Comparison of ENCODE assay signal across 9 mouse cellular contexts in the genomic region with DNA sequence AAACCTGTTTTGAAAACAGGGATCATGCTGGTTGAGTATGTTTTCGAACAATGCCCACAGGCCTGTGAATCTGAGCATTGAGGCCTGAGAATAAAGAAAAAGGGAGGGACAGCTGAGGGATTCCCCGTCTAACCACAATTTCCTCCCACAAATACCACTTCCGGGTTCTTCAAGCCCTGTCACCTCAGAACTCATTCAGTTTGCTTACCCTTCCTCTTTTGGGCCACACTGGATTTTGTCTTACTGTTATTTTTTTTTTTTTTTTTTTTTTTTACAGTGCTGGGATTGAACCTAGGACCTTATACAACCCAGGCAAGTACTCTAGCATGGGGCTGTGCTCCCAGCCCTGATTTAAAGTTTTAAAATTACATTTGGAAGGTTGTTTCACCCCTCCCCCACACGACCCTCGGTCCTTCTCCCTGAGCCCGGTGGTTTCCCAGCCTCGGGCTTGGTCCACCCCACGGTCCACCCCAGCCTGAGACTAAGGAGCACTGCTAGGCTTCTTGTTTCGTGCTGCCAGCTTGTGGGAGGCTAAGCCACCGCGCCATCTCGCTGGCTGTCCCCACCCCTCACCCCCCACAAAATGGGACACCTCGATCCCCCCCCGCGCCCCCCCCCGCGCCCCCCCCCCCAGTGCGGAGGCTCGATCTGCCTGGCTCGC. TPM values are rescaled to one million over a fixed set of nuclear protein-coding genes. Genes with fewer than 3 reads are reported as not detected.
DNase-seq lines count a peak whose midpoint lies in the region; ATAC-seq and TF ChIP-seq lines count a peak whose summit lies in the region.
"Had no signal": no experiment of that assay in that cellular context is flagged by ENCODE, and none has a peak within 500 bp of the region (broad histone marks: within the 10 kb centered on the region; RNA-seq: fewer than 3 reads in every experiment).

No protein-coding gene starts in this region.

- no peaks in the 10 kb centered on the region for H3K27me3 ChIP-seq in hindbrain, embryonic 16.5 days (replicated peaks; ENCODE audit: control insufficient read depth, insufficient read depth, low read length)
- no peaks in the 10 kb centered on the region for H3K27me3 ChIP-seq in hindbrain, embryonic 10.5 days (ENCODE audit: insufficient read depth, poor library complexity, severe bottlenecking)
- no peaks in the 10 kb centered on the region for H3K27me3 ChIP-seq in thymus, adult 2 months (ENCODE audit: control insufficient read depth, insufficient read depth, low read length)
- H3K27me3 ChIP-seq in hindbrain, embryonic 11.5 days (ENCODE audit: control insufficient read depth, insufficient read depth, low read length) = no peaks in the 10 kb centered on the region
- H3K27me3 ChIP-seq: neural tube, embryonic 13.5 days had no signal

- 57% methylated on average over 16 of the region's 20 CpGs for WGBS in hindbrain, embryonic 16.5 days
- WGBS in hindbrain, embryonic 10.5 days = 59% methylated on average over 16 of the region's 20 CpGs
- WGBS in thymus, adult 2 months = 18% methylated on average over 20 of the region's 20 CpGs
- 50% methylated on average over 18 of the region's 20 CpGs for WGBS in hindbrain, embryonic 11.5 days

- no peak for TF ChIP-seq POLR2A in thymus, adult 2 months (IDR thresholded peaks at IDR 0.05; ENCODE audit: control insufficient read depth, extremely low read depth, insufficient read depth, low read length, poor library complexity)

- no peak overlapping the region for H3K9ac ChIP-seq in hindbrain, embryonic 16.5 days (ENCODE audit: low read depth, low read length)
- no peak overlapping the region for H3K9ac ChIP-seq in hindbrain, embryonic 11.5 days (ENCODE audit: low read depth, low read length)
- H3K9ac ChIP-seq: neural tube, embryonic 13.5 days had no signal

- 0 out of 2 replicates have a peak, but pooled peaks have one; percentile 48 for ATAC-seq in hindbrain, embryonic 16.5 days
- no peak for ATAC-seq in hindbrain, embryonic 11.5 days (ENCODE audit: low FRiP score)
- ATAC-seq in erythroid progenitor cell, adult 5-6 weeks (replicated peaks; ENCODE audit: low FRiP score, poor library complexity, severe bottlenecking) = no peak

- no peak overlapping the region for H3K4me2 ChIP-seq in hindbrain, embryonic 16.5 days (ENCODE audit: low read length)
- no peak overlapping the region for H3K4me2 ChIP-seq in hindbrain, embryonic 11.5 days (replicated peaks; ENCODE audit: low read depth, low read length)
- H3K4me2 ChIP-seq: neural tube, embryonic 13.5 days had no signal

- H3K4me1 ChIP-seq in hindbrain, embryonic 16.5 days (ENCODE audit: control insufficient read depth, insufficient read depth, low read depth, low read length) = no peaks in the 10 kb centered on the region
- H3K4me1 ChIP-seq in hindbrain, embryonic 10.5 days (replicated peaks) = no peaks in the 10 kb centered on the region
- H3K4me1 ChIP-seq in thymus, adult 2 months (replicated peaks; ENCODE audit: control insufficient read depth, insufficient read depth, low read length) = no peaks in the 10 kb centered on the region
- H3K4me1 ChIP-seq in hindbrain, embryonic 11.5 days (replicated peaks; ENCODE audit: control insufficient read depth, insufficient read depth, low read length) = no peaks in the 10 kb centered on the region
- H3K4me1 ChIP-seq: neural tube, embryonic 13.5 days had no signal

- no peak overlapping the region for H3K27ac ChIP-seq in hindbrain, embryonic 16.5 days (ENCODE audit: low read depth, low read length)
- H3K27ac ChIP-seq in hindbrain, embryonic 10.5 days = no peak overlapping the region
- no peak overlapping the region for H3K27ac ChIP-seq in thymus, adult 2 months (ENCODE audit: control insufficient read depth, insufficient read depth, low read length)
- H3K27ac ChIP-seq in hindbrain, embryonic 11.5 days (ENCODE audit: low read depth, low read length) = no peak overlapping the region
- H3K27ac ChIP-seq: neural tube, embryonic 13.5 days had no signal

- no peak overlapping the region for H3K4me3 ChIP-seq in hindbrain, embryonic 16.5 days (ENCODE audit: low read length)
- no peak overlapping the region for H3K4me3 ChIP-seq in hindbrain, embryonic 10.5 days
- no peak overlapping the region for H3K4me3 ChIP-seq in thymus, adult 2 months (ENCODE audit: control insufficient read depth, insufficient read depth, low read length)
- no peak overlapping the region for H3K4me3 ChIP-seq in hindbrain, embryonic 11.5 days (ENCODE audit: low read depth, low read length)
- H3K4me3 ChIP-seq: neural tube, embryonic 13.5 days had no signal

- H3K9me3 ChIP-seq in hindbrain, embryonic 16.5 days (ENCODE audit: control insufficient read depth, low read length) = no peaks in the 10 kb centered on the region
- no peaks in the 10 kb centered on the region for H3K9me3 ChIP-seq in hindbrain, embryonic 10.5 days
- H3K9me3 ChIP-seq in hindbrain, embryonic 11.5 days (ENCODE audit: control insufficient read depth, low read length) = no peaks in the 10 kb centered on the region
- H3K9me3 ChIP-seq: neural tube, embryonic 13.5 days had no signal

- no peak for TF ChIP-seq CTCF in thymus, adult 2 months (IDR thresholded peaks at IDR 0.05; ENCODE audit: borderline replicate concordance, control insufficient read depth, extremely low read depth, insufficient read depth, low read length, poor library complexity)

- DNase-seq in hindbrain, embryonic 10.5 days (ENCODE audit: low spot score) = no peak
- DNase-seq in B cell, adult 2 months = peak; percentile 83 to 87
- peak; percentile 23 for DNase-seq in MEL-GATA-1-ER (ENCODE audit: extremely low read depth, low read depth)
- DNase-seq in lung, postnatal 10 days = peak; percentile 16
- peak; percentile 42 for DNase-seq in thymus, adult 2 months
- no peak for DNase-seq in hindbrain, embryonic 11.5 days (ENCODE audit: low spot score)

- no peaks in the 10 kb centered on the region; the same call in 1 of the 2 replicates for H3K36me3 ChIP-seq in hindbrain, embryonic 16.5 days (ENCODE audit: control insufficient read depth, insufficient read depth, low read length)
- H3K36me3 ChIP-seq in hindbrain, embryonic 10.5 days = no peaks in the 10 kb centered on the region
- no peaks in the 10 kb centered on the region for H3K36me3 ChIP-seq in thymus, adult 2 months (ENCODE audit: control insufficient read depth, insufficient read depth, low read length)
- no peaks in the 10 kb centered on the region for H3K36me3 ChIP-seq in hindbrain, embryonic 11.5 days (ENCODE audit: control insufficient read depth, insufficient read depth, low read length)
- H3K36me3 ChIP-seq: neural tube, embryonic 13.5 days had no signal

RNA-seq across cellular contexts. Expression of a gene that starts 13.0 kb away (rescaled TPM):
- 6.7 and 9.8 TPM in 2 replicates for polyA plus RNA-seq in hindbrain, embryonic 16.5 days (2015; fragmentation: Nextera tagmentation; extraction: Ambion mirVana)
- polyA plus RNA-seq in hindbrain, embryonic 10.5 days (2016; fragmentation: Nextera tagmentation; extraction: Ambion mirVana) = 31.3 and 32.4 TPM in 2 replicates
- 13.3 and 14.4 TPM in 2 replicates for polyA plus RNA-seq in thymus, adult 2 months (2012; rRNA removed)
- polyA plus RNA-seq in hindbrain, embryonic 11.5 days (2014; fragmentation: Nextera tagmentation; extraction: Ambion mirVana) = 26.2 and 28.5 TPM in 2 replicates
- 2.5 TPM in 1 of 2 replicates, not detected in the other for total RNA-seq in erythroid progenitor cell, adult 5-6 weeks (2015; ENCODE audit: low replicate concordance)
- not detected in 2 replicates for total RNA-seq in erythroid progenitor cell, adult 5-6 weeks (2017; ENCODE audit: low replicate concordance)

RNA-seq across cellular contexts. Expression of a gene that starts 25.2 kb away (rescaled TPM):
- 13.5 and 16.9 TPM in 2 replicates for polyA plus RNA-seq in hindbrain, embryonic 16.5 days (2015; fragmentation: Nextera tagmentation; extraction: Ambion mirVana)
- polyA plus RNA-seq in hindbrain, embryonic 10.5 days (2016; fragmentation: Nextera tagmentation; extraction: Ambion mirVana) = 17.9 and 19.9 TPM in 2 replicates
- 0.62 and 0.93 TPM in 2 replicates for polyA plus RNA-seq in thymus, adult 2 months (2012; rRNA removed)
- 18.1 and 19.7 TPM in 2 replicates for polyA plus RNA-seq in hindbrain, embryonic 11.5 days (2014; fragmentation: Nextera tagmentation; extraction: Ambion mirVana)
- not detected in 2 replicates for total RNA-seq in erythroid progenitor cell, adult 5-6 weeks (2015; ENCODE audit: low replicate concordance)
- not detected in 2 replicates for total RNA-seq in erythroid progenitor cell, adult 5-6 weeks (2017; ENCODE audit: low replicate concordance)

Comparison
In these comparisons a context has a peak if more than half of its experiments do, and no peak if none do; other contexts are left out.
1. DNase-seq: peak in B cell, adult 2 months (2 of 2), MEL-GATA-1-ER (single experiment), lung, postnatal 10 days (single experiment) and thymus, adult 2 months (single experiment); none in hindbrain, embryonic 10.5 days (single experiment) and hindbrain, embryonic 11.5 days (single experiment).